Mouse (Mus musculus): ENCODE measurements around the gene Negr1. TPM values are rescaled to one million over a fixed set of nuclear protein-coding genes. Genes with fewer than 3 reads are reported as not detected.

The Negr1 gene
- total and polyA plus RNA-seq, 3 experiments = 0.16 TPM; not detected in 2

DNA sequence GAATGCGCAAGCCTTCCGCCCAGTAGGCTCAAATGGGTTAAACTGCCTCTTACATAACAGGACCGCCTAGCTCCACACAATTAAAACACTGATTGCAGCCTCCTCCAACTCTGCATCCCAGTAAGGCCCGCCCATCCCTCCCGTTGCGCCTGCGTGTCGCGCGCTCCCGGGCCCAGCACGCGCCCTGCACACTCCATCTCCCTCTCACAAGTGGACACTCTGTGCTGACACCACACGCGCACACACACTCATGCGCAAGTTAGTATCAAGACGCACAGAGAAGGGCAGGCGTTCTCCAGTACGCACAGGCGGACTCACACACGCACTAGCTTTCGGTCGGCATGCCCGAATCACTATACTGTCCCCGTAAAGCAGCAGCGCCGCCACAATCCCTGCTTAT is 828 bp upstream of the Negr1 start:
- ATAC-seq (ENCODE audit: extremely low read depth, insufficient number of reproducible peaks, low FRiP score, poor library complexity, severe bottlenecking) (no peak), DNase-seq (ENCODE audit: low spot score) (no peak)
- H3K4me1 ChIP-seq (ENCODE audit: insufficient read depth, low read depth, low read length) = no peaks in the 10 kb centered on the region
- H3K4me3 ChIP-seq (ENCODE audit: low read depth, low read length) = no peak overlapping the region; the same call in 1 of the 2 replicates
- H3K9me3 ChIP-seq (replicated peaks) = peaks cover 32% of the 10 kb centered on the region
- TF ChIP-seq GATA1 (IDR thresholded peaks at IDR 0.05; ENCODE audit: borderline replicate concordance, low read length) = no peak
- no peak for TF ChIP-seq GATA2 (IDR thresholded peaks at IDR 0.05; ENCODE audit: borderline replicate concordance, low read depth, low read length)
- no peak for TF ChIP-seq CTCF (IDR thresholded peaks at IDR 0.05; ENCODE audit: low read depth, low read length)
- no peak for TF ChIP-seq POLR2AphosphoS5 (IDR thresholded peaks at IDR 0.05; ENCODE audit: insufficient replicate concordance, low read depth, low read length)
- TF ChIP-seq TAL1 (conservative IDR thresholded peaks at IDR 0.05; ENCODE audit: low read depth, low read length) = no peak
- H3K36me3 ChIP-seq (replicated peaks) = no peaks in the 10 kb centered on the region
- H3K27me3 ChIP-seq (ENCODE audit: insufficient read depth, low read length) = no peaks in the 10 kb centered on the region

GRCm38 (mm10) chr3:156562424-156562785 is 811 bp downstream of the Negr1 start:
- Histone ChIP-seq H3K27me3 (ENCODE audit: insufficient read depth, low read length) (no peaks in the 10 kb centered on the region), H3K36me3 (replicated peaks) (no peaks in the 10 kb centered on the region), H3K9me3 (replicated peaks) (peaks cover 41% of the 10 kb centered on the region), H3K4me3 (ENCODE audit: low read depth, low read length) (no peak overlapping the region), H3K4me1 (ENCODE audit: insufficient read depth, low read depth, low read length) (no peaks in the 10 kb centered on the region)
- no peak for DNase-seq (ENCODE audit: low spot score)
- no peak for ATAC-seq (ENCODE audit: extremely low read depth, insufficient number of reproducible peaks, low FRiP score, poor library complexity, severe bottlenecking)
- TF ChIP-seq GATA1 (IDR thresholded peaks at IDR 0.05; ENCODE audit: borderline replicate concordance, low read length) (no peak), POLR2AphosphoS5 (IDR thresholded peaks at IDR 0.05; ENCODE audit: insufficient replicate concordance, low read depth, low read length) (no peak), GATA2 (IDR thresholded peaks at IDR 0.05; ENCODE audit: borderline replicate concordance, low read depth, low read length) (no peak), CTCF (IDR thresholded peaks at IDR 0.05; ENCODE audit: low read depth, low read length) (no peak), TAL1 (conservative IDR thresholded peaks at IDR 0.05; ENCODE audit: low read depth, low read length) (no peak)

DNA sequence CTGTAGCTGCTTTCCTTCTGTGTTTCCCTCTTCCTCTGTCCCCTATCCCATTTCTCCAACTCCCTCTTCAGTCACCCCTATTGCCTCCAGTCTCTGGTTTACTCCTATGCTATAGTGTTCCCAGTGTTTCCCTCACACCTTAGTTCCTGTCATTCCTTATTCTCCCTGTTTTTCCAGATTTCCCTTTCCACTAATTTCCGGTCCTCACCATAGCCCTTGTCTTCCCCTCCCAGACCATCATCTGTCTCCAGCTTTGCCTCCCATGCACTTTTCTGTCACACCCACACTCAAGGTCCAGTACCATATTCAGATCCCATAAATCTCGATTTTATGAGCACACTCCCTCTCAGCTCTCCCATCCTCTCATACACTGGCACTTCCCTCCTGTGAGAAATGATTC is 1.2 kb downstream of the Negr1 start:
- DNase-seq (ENCODE audit: low spot score) = no peak
- no peaks in the 10 kb centered on the region for H3K4me1 ChIP-seq (ENCODE audit: insufficient read depth, low read depth, low read length)
- no peak for ATAC-seq (ENCODE audit: extremely low read depth, insufficient number of reproducible peaks, low FRiP score, poor library complexity, severe bottlenecking)
- TF ChIP-seq TAL1 (conservative IDR thresholded peaks at IDR 0.05; ENCODE audit: low read depth, low read length) (no peak), CTCF (IDR thresholded peaks at IDR 0.05; ENCODE audit: low read depth, low read length) (no peak), GATA2 (IDR thresholded peaks at IDR 0.05; ENCODE audit: borderline replicate concordance, low read depth, low read length) (no peak), GATA1 (IDR thresholded peaks at IDR 0.05; ENCODE audit: borderline replicate concordance, low read length) (no peak), POLR2AphosphoS5 (IDR thresholded peaks at IDR 0.05; ENCODE audit: insufficient replicate concordance, low read depth, low read length) (no peak)
- no peak overlapping the region for H3K4me3 ChIP-seq (ENCODE audit: low read depth, low read length)
- no peaks in the 10 kb centered on the region for H3K27me3 ChIP-seq (ENCODE audit: insufficient read depth, low read length)
- H3K9me3 ChIP-seq (replicated peaks) = peaks cover 37% of the 10 kb centered on the region
- H3K36me3 ChIP-seq (replicated peaks) = no peaks in the 10 kb centered on the region

DNA sequence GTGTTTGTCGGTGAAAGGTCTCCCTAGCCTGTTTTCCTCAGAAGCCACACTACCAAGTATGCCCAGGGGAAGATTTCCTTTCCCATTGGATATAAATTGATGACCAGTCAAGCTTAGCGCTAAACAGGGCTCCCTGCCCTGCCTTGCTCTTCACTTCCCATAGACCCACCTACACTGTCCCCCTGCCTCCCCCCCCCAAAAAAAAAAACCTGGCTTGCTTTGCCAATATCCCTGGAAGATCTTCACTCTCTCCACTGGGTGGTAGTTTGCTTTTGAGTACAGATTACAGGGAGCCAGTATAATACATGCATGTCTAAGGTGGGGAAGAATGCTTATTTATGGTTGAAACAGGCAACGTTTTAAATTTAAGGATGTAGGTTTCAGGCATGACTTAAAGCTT is 1.8 kb downstream of the Negr1 start:
- TF ChIP-seq GATA1 (IDR thresholded peaks at IDR 0.05; ENCODE audit: borderline replicate concordance, low read length) (no peak), TAL1 (conservative IDR thresholded peaks at IDR 0.05; ENCODE audit: low read depth, low read length) (no peak), GATA2 (IDR thresholded peaks at IDR 0.05; ENCODE audit: borderline replicate concordance, low read depth, low read length) (no peak), CTCF (IDR thresholded peaks at IDR 0.05; ENCODE audit: low read depth, low read length) (no peak)
- no peaks in the 10 kb centered on the region for H3K4me1 ChIP-seq (ENCODE audit: insufficient read depth, low read depth, low read length)
- H3K9me3 ChIP-seq (replicated peaks) = peaks cover 35% of the 10 kb centered on the region
- ATAC-seq (ENCODE audit: extremely low read depth, insufficient number of reproducible peaks, low FRiP score, poor library complexity, severe bottlenecking) (no peak), DNase-seq (ENCODE audit: low spot score) (no peak)
- no peaks in the 10 kb centered on the region for H3K27me3 ChIP-seq (ENCODE audit: insufficient read depth, low read length)
- no peak overlapping the region for H3K4me3 ChIP-seq (ENCODE audit: low read depth, low read length)
- H3K36me3 ChIP-seq (replicated peaks) = no peaks in the 10 kb centered on the region

DNA sequence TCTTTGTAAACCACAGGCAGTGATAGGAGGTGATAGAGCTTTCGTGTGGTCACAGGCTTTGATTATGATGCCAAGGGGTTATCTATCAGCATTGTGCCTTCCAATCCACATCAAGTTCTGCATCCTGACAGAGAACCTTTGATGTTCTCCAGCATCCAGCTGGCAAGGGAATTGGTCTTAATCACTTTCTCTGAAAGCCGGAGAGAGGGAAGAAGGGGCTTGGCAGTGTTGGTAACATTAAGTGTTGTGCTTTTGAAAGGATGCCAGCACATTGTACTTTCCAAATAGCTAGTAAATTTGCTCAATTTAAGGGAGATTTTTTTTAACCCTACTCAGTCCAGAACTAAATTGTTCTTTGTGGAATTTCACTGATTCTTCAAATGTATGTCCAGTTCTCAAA is 11.9 kb downstream of the Negr1 start:
- DNase-seq (ENCODE audit: low spot score) (no peak), ATAC-seq (ENCODE audit: extremely low read depth, insufficient number of reproducible peaks, low FRiP score, poor library complexity, severe bottlenecking) (no peak)
- Histone ChIP-seq H3K27me3 (ENCODE audit: insufficient read depth, low read length) (no peaks in the 10 kb centered on the region), H3K36me3 (replicated peaks) (no peaks in the 10 kb centered on the region), H3K4me1 (ENCODE audit: insufficient read depth, low read depth, low read length) (no peaks in the 10 kb centered on the region), H3K4me3 (ENCODE audit: low read depth, low read length) (no peak overlapping the region), H3K9me3 (replicated peaks) (peaks cover 2% of the 10 kb centered on the region; the same call in 1 of the 2 replicates)
- TF ChIP-seq CTCF (IDR thresholded peaks at IDR 0.05; ENCODE audit: low read depth, low read length) = no peak
- no peak for TF ChIP-seq TAL1 (conservative IDR thresholded peaks at IDR 0.05; ENCODE audit: low read depth, low read length)
- TF ChIP-seq POLR2AphosphoS5 (IDR thresholded peaks at IDR 0.05; ENCODE audit: insufficient replicate concordance, low read depth, low read length) = no peak
- no peak for TF ChIP-seq GATA1 (IDR thresholded peaks at IDR 0.05; ENCODE audit: borderline replicate concordance, low read length)
- no peak for TF ChIP-seq GATA2 (IDR thresholded peaks at IDR 0.05; ENCODE audit: borderline replicate concordance, low read depth, low read length)

- DNase-seq (ENCODE audit: low spot score) (no peak), ATAC-seq (ENCODE audit: extremely low read depth, insufficient number of reproducible peaks, low FRiP score, poor library complexity, severe bottlenecking) (no peak)
- no peaks in the 10 kb centered on the region; the same call in 1 of the 2 replicates for H3K9me3 ChIP-seq (replicated peaks)
- no peak overlapping the region for H3K4me3 ChIP-seq (ENCODE audit: low read depth, low read length)
- no peaks in the 10 kb centered on the region for H3K4me1 ChIP-seq (ENCODE audit: insufficient read depth, low read depth, low read length)
- no peaks in the 10 kb centered on the region for H3K27me3 ChIP-seq (ENCODE audit: insufficient read depth, low read length)
- no peaks in the 10 kb centered on the region for H3K36me3 ChIP-seq (replicated peaks)
- TF ChIP-seq TAL1 (conservative IDR thresholded peaks at IDR 0.05; ENCODE audit: low read depth, low read length) = no peak
- TF ChIP-seq GATA1 (IDR thresholded peaks at IDR 0.05; ENCODE audit: borderline replicate concordance, low read length) = no peak
- no peak for TF ChIP-seq GATA2 (IDR thresholded peaks at IDR 0.05; ENCODE audit: borderline replicate concordance, low read depth, low read length)
- TF ChIP-seq CTCF (IDR thresholded peaks at IDR 0.05; ENCODE audit: low read depth, low read length) = no peak
- no peak for TF ChIP-seq POLR2AphosphoS5 (IDR thresholded peaks at IDR 0.05; ENCODE audit: insufficient replicate concordance, low read depth, low read length)
These were observed 14.7 kb downstream of the Negr1 start for GRCm38 (mm10) chr3:156576292-156576691.
